Mouse (Mus musculus) olfactory bulb, adult 2 months (tissue): ENCODE data around the gene Efcab11.

ENCODE experiments used
- CTCF ChIP-seq: fragments of 200-500 bp; IDR thresholded peaks from 2 replicates; pipeline ENCODE4 v1.5.1; 2012; ENCODE audit warnings: low read depth, mild to moderate bottlenecking, low read length, moderate library complexity; ENCODE audit not compliant: insufficient read depth
- POLR2A ChIP-seq: fragments of 200-500 bp; IDR thresholded peaks from 2 replicates; pipeline ENCODE4 v1.6.1; 2012; ENCODE audit warnings: mild to moderate bottlenecking, low read depth, low read length, moderate library complexity; ENCODE audit not compliant: insufficient read depth

- TF ChIP-seq POLR2A (no peak), CTCF (no peak)
These were observed 19.6 kb downstream of the Efcab11 start for GRCm38 (mm10) chr12:99864613-99865012.
